Mouse (Mus musculus) liver, embryonic 14 days (tissue): ENCODE measurements around the gene B4galnt3. TPM values are rescaled to one million over a fixed set of nuclear protein-coding genes. Genes with fewer than 3 reads are reported as not detected.

Experiments
- polyA plus RNA-seq: library from polyadenylated mRNA; depleted of rRNA; stranded (reverse); fragments of >200 nt; gene quantifications from 2 replicates; pipeline ENCODE4 v1.2.3, GENCODE M21; 2012; rRNA removed

B4galnt3 gene
- polyA plus RNA-seq: 0.11 and 0.13 TPM in 2 replicates

GRCm38 (mm10) chr6:120294056-120294784 lies at the start of gene B4galnt3, which contains the start of gene D330020A13Rik:
Gene B4galnt3, minus strand, starts transcription at chr6:120294559.
Gene D330020A13Rik, plus strand, starts transcription at chr6:120294364.

Other genes with a start within 250 kb of the B4galnt3 start
- gene Ninj2, start 201.2 kb downstream of the B4galnt3 start, polyA plus RNA-seq: 0.05 and 0.06 TPM in 2 replicates
- not detected in 2 replicates for gene D330020A13Rik, start 195 bp downstream of the B4galnt3 start, polyA plus RNA-seq
- gene Kdm5a, start 69.6 kb upstream of the B4galnt3 start, polyA plus RNA-seq: 4.4 and 5.5 TPM in 2 replicates
- 12.8 and 13.9 TPM in 2 replicates for gene Ccdc77, start 69.8 kb upstream of the B4galnt3 start, polyA plus RNA-seq
- 4.0 and 4.7 TPM in 2 replicates for gene Il17ra, start 168.7 kb upstream of the B4galnt3 start, polyA plus RNA-seq
- gene Tmem121b, start 199.2 kb upstream of the B4galnt3 start, polyA plus RNA-seq: 0.01 TPM in 2 replicates
- 7.3 and 8.1 TPM in 2 replicates for gene Hdhd5, start 236.8 kb upstream of the B4galnt3 start, polyA plus RNA-seq